Mouse (Mus musculus): ENCODE measurements around the gene Mapk1ip1. TPM values are rescaled to one million over a fixed set of nuclear protein-coding genes. Genes with fewer than 3 reads are reported as not detected.

Gene Mapk1ip1
- polyA plus RNA-seq, 1 experiment from 2014 or later = 13.0 TPM

DNA sequence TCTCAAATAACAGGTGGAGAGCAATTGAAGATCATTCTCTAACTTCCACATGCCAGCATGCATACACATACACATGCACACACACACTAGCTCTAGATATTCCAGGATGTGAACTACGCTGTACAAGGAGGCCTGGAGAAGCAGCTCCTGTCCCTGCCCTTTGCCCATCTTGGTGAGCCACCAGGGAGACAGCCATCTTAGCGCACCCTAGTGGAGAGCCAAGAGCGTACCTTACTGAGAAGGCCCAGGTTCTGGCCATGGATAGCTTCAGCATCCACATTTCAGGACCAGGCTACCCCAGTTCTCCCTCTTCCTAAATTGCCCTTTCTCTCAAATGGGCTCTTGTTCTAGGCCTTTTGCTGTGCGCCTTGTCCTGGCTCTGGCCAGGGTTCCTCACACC, 27.8 kb downstream of the Mapk1ip1 start:
- no peaks in the 10 kb centered on the region for H3K9me3 ChIP-seq (ENCODE audit: control insufficient read depth, low read length)
- WGBS = 53% methylated on average over 4 of the region's 4 CpGs
- ATAC-seq (replicated peaks; ENCODE audit: low FRiP score) = no peak
- H3K36me3 ChIP-seq (ENCODE audit: control insufficient read depth, insufficient read depth, low read length) = no peaks in the 10 kb centered on the region
- H3K4me3 ChIP-seq (ENCODE audit: low read depth, low read length) = no peak overlapping the region
- no peak overlapping the region for H3K4me2 ChIP-seq (ENCODE audit: low read depth, low read length, severe bottlenecking)
- no peak overlapping the region for H3K27ac ChIP-seq (ENCODE audit: low read depth, low read length)
- no peak for DNase-seq (ENCODE audit: low spot score)
- no peaks in the 10 kb centered on the region for H3K27me3 ChIP-seq (ENCODE audit: control insufficient read depth, insufficient read depth, low read length)
- no peaks in the 10 kb centered on the region for H3K4me1 ChIP-seq (replicated peaks; ENCODE audit: control insufficient read depth, insufficient read depth, low read length)
- H3K9ac ChIP-seq (ENCODE audit: low read length) = no peak overlapping the region

- Histone ChIP-seq H3K4me1 (replicated peaks; ENCODE audit: control insufficient read depth, insufficient read depth, low read length) (no peaks in the 10 kb centered on the region), H3K9ac (ENCODE audit: low read length) (no peak overlapping the region), H3K36me3 (ENCODE audit: control insufficient read depth, insufficient read depth, low read length) (no peaks in the 10 kb centered on the region), H3K4me3 (ENCODE audit: low read depth, low read length) (no peak overlapping the region), H3K27me3 (ENCODE audit: control insufficient read depth, insufficient read depth, low read length) (no peaks in the 10 kb centered on the region), H3K9me3 (ENCODE audit: control insufficient read depth, low read length) (no peaks in the 10 kb centered on the region), H3K4me2 (ENCODE audit: low read depth, low read length, severe bottlenecking) (no peak overlapping the region), H3K27ac (ENCODE audit: low read depth, low read length) (no peak overlapping the region)
- DNase-seq (ENCODE audit: low spot score) (no peak), ATAC-seq (replicated peaks; ENCODE audit: low FRiP score) (no peak)
- WGBS = 79% methylated on average over 11 of the region's 11 CpGs
Observed at GRCm38 (mm10) chr7:138813213-138813875, 32.7 kb downstream of the Mapk1ip1 start.

DNA sequence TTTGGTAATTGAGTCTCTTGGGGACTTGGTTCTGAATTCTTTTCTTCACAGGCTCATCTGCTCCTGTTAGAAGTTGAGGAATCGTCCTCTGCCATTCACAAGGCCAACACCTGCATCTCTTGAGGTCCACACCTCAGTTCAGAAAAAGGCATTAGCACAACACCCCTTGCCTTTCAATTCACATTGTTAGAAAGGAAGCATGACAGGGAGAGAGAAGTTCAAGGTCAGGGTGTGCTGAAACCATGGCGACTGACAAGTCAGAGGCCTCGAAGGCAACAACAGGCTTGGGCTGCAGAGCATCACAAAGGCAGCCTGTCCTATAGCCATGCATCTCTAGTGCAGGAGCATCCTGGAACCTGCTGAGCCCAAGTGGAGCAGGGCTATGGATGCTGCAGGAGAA, 38.9 kb downstream of the Mapk1ip1 start:
- Histone ChIP-seq H3K27ac (ENCODE audit: low read depth, low read length) (no peak overlapping the region), H3K4me1 (replicated peaks; ENCODE audit: control insufficient read depth, insufficient read depth, low read length) (no peaks in the 10 kb centered on the region), H3K27me3 (ENCODE audit: control insufficient read depth, insufficient read depth, low read length) (no peaks in the 10 kb centered on the region), H3K4me3 (ENCODE audit: low read depth, low read length) (no peak overlapping the region), H3K36me3 (ENCODE audit: control insufficient read depth, insufficient read depth, low read length) (no peaks in the 10 kb centered on the region), H3K9ac (ENCODE audit: low read length) (no peak overlapping the region), H3K4me2 (ENCODE audit: low read depth, low read length, severe bottlenecking) (no peak overlapping the region), H3K9me3 (ENCODE audit: control insufficient read depth, low read length) (no peaks in the 10 kb centered on the region; the same call in 1 of the 2 replicates)
- DNase-seq (ENCODE audit: low spot score) (no peak), ATAC-seq (replicated peaks; ENCODE audit: low FRiP score) (no peak)
- 90% methylated on average over 3 of the region's 3 CpGs for WGBS

DNA sequence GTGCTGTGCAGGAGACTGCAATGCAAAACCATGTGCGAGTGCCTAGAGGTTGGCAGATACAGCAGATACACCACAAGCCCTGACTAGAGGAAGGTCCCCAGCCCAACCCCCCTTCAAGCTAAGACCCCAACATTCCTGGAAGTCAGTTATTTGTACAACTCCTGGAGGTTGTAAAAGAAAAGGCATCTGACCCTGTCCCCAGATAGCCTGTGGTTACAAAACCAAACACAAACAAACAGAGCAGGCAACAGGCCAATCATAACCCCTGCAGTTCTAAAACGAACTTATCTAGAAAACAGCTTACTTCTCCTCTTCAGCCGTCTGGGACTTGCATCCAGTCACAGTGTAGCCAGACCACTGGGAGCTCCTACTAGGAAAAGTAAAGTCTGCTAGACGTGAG, 42.7 kb downstream of the Mapk1ip1 start:
- 59% methylated on average over 4 of the region's 4 CpGs for WGBS
- no peak overlapping the region for H3K4me2 ChIP-seq (ENCODE audit: low read depth, low read length, severe bottlenecking)
- ATAC-seq (replicated peaks; ENCODE audit: low FRiP score) = no peak

GRCm38 (mm10) chr7:138788109-138788508, 58.0 kb downstream of the Mapk1ip1 start:
- Histone ChIP-seq H3K4me1 (replicated peaks; ENCODE audit: control insufficient read depth, insufficient read depth, low read length) (no peaks in the 10 kb centered on the region), H3K27me3 (ENCODE audit: control insufficient read depth, insufficient read depth, low read length) (no peaks in the 10 kb centered on the region), H3K4me3 (ENCODE audit: low read depth, low read length) (no peak overlapping the region), H3K4me2 (ENCODE audit: low read depth, low read length, severe bottlenecking) (no peak overlapping the region), H3K36me3 (ENCODE audit: control insufficient read depth, insufficient read depth, low read length) (no peaks in the 10 kb centered on the region), H3K9ac (ENCODE audit: low read length) (no peak overlapping the region), H3K27ac (ENCODE audit: low read depth, low read length) (no peak overlapping the region), H3K9me3 (ENCODE audit: control insufficient read depth, low read length) (no peaks in the 10 kb centered on the region)
- ATAC-seq (replicated peaks; ENCODE audit: low FRiP score) (no peak), DNase-seq (ENCODE audit: low spot score) (no peak)
- WGBS = 80% methylated on average over 5 of the region's 5 CpGs

More for the DNA sequence above, 42.7 kb downstream of the Mapk1ip1 start:
- Histone ChIP-seq H3K36me3 (ENCODE audit: control insufficient read depth, insufficient read depth, low read length) (no peaks in the 10 kb centered on the region), H3K4me3 (ENCODE audit: low read depth, low read length) (no peak overlapping the region), H3K4me1 (replicated peaks; ENCODE audit: control insufficient read depth, insufficient read depth, low read length) (no peaks in the 10 kb centered on the region), H3K9ac (ENCODE audit: low read length) (no peak overlapping the region), H3K9me3 (ENCODE audit: control insufficient read depth, low read length) (no peaks in the 10 kb centered on the region; the same call in 1 of the 2 replicates), H3K27ac (ENCODE audit: low read depth, low read length) (no peak overlapping the region), H3K27me3 (ENCODE audit: control insufficient read depth, insufficient read depth, low read length) (no peaks in the 10 kb centered on the region)
- DNase-seq (ENCODE audit: low spot score) = no peak

Other genes starting within 250 kb of the Mapk1ip1 start
- 72.9 and 73.9 TPM in 2 replicates for gene Ppp2r2d, start 194 bp downstream of the Mapk1ip1 start, polyA plus RNA-seq (2014; fragmentation: Nextera tagmentation; extraction: Ambion mirVana)
- 85.4 and 96.4 TPM in 2 replicates for gene Bnip3, start 63.2 kb upstream of the Mapk1ip1 start, polyA plus RNA-seq (2014; fragmentation: Nextera tagmentation; extraction: Ambion mirVana)
- gene Jakmip3, start 94.5 kb upstream of the Mapk1ip1 start, polyA plus RNA-seq (2014; fragmentation: Nextera tagmentation; extraction: Ambion mirVana) = 0.55 and 0.83 TPM in 2 replicates
- gene Dpysl4, start 239.7 kb upstream of the Mapk1ip1 start, polyA plus RNA-seq (2014; fragmentation: Nextera tagmentation; extraction: Ambion mirVana) = 113 and 125 TPM in 2 replicates

All from forebrain, embryonic 11.5 days (tissue).